Mouse (Mus musculus) adrenal gland, adult 2 months (tissue): ENCODE measurements around the gene Zfp335. TPM values are rescaled to one million over a fixed set of nuclear protein-coding genes. Genes with fewer than 3 reads are reported as not detected.

Source experiments
- polyA plus RNA-seq: library from polyadenylated mRNA; depleted of rRNA; stranded (reverse); fragments of >200 nt; gene quantifications from 2 replicates; pipeline ENCODE4 v1.2.3, GENCODE M21; 2012; rRNA removed
- total RNA-seq, 2 experiments: library from RNA; stranded (reverse); gene quantifications; 2 replicates each; pipeline ENCODE4 v1.2.3; 2021

The Zfp335 gene
- total and polyA plus RNA-seq, 3 experiments = 16.7 to 37.4 (median 21.9) TPM

Other genes with a start within 250 kb of the Zfp335 start
- not detected for gene Wfdc11, start 237.7 kb downstream of the Zfp335 start, total RNA-seq
- not detected in 2 replicates for gene Wfdc11, start 237.7 kb downstream of the Zfp335 start, polyA plus RNA-seq
- gene Wfdc13, start 226.7 kb downstream of the Zfp335 start, total RNA-seq = not detected
- 0.13 TPM in 1 of 2 replicates, not detected in the other for gene Wfdc13, start 226.7 kb downstream of the Zfp335 start, polyA plus RNA-seq
- not detected for gene Spint4, start 213.3 kb downstream of the Zfp335 start, total RNA-seq
- gene Spint4, start 213.3 kb downstream of the Zfp335 start, polyA plus RNA-seq = not detected in 2 replicates
- not detected for gene Spint5, start 196.5 kb downstream of the Zfp335 start, total RNA-seq
- gene Spint5, start 196.5 kb downstream of the Zfp335 start, polyA plus RNA-seq = not detected in 2 replicates
- under 1 TPM; 0.24 to 0.32 TPM for gene Wfdc3, start 165.8 kb downstream of the Zfp335 start, total RNA-seq
- 0.17 and 0.27 TPM in 2 replicates for gene Wfdc3, start 165.8 kb downstream of the Zfp335 start, polyA plus RNA-seq
- 10 to 100 TPM; 34.9 to 41.8 TPM for gene Dnttip1, start 165.8 kb downstream of the Zfp335 start, total RNA-seq
- gene Dnttip1, start 165.8 kb downstream of the Zfp335 start, polyA plus RNA-seq = 29.7 and 44.4 TPM in 2 replicates
- 1 to 10 TPM; 2.5 to 5.2 TPM for gene Ube2c, start 141.9 kb downstream of the Zfp335 start, total RNA-seq
- gene Ube2c, start 141.9 kb downstream of the Zfp335 start, polyA plus RNA-seq = 7.1 and 9.1 TPM in 2 replicates
- not detected for gene Tnnc2, start 131.8 kb downstream of the Zfp335 start, total RNA-seq
- gene Tnnc2, start 131.8 kb downstream of the Zfp335 start, polyA plus RNA-seq = not detected in 2 replicates
- 10 to 100 TPM; 26.5 to 43.1 TPM for gene Snx21, start 125.9 kb downstream of the Zfp335 start, total RNA-seq
- 109 and 111 TPM in 2 replicates for gene Snx21, start 125.9 kb downstream of the Zfp335 start, polyA plus RNA-seq
- gene Acot8, start 106.9 kb downstream of the Zfp335 start, total RNA-seq = 10 to 100 TPM; 28.3 to 30.4 TPM
- gene Acot8, start 106.9 kb downstream of the Zfp335 start, polyA plus RNA-seq = 59.2 and 64.4 TPM in 2 replicates
- 1 to 10 TPM; 3.5 to 5.7 TPM for gene Zswim3, start 106.7 kb downstream of the Zfp335 start, total RNA-seq
- gene Zswim3, start 106.7 kb downstream of the Zfp335 start, polyA plus RNA-seq = 2.3 and 2.5 TPM in 2 replicates
- 10 to 100 TPM; 11.0 to 11.7 TPM for gene Zswim1, start 89.1 kb downstream of the Zfp335 start, total RNA-seq
- gene Zswim1, start 89.1 kb downstream of the Zfp335 start, polyA plus RNA-seq = 19.7 and 21.8 TPM in 2 replicates
- not detected for gene Spata25, start 83.2 kb downstream of the Zfp335 start, total RNA-seq
- gene Spata25, start 83.2 kb downstream of the Zfp335 start, polyA plus RNA-seq = not detected in 2 replicates
- 100 to 1,000 TPM; 114 to 124 TPM for gene Ctsa, start 78.9 kb downstream of the Zfp335 start, total RNA-seq
- gene Ctsa, start 78.9 kb downstream of the Zfp335 start, polyA plus RNA-seq = 304 and 353 TPM in 2 replicates
- 1 to 10 TPM; 1.4 to 2.7 TPM for gene Neurl2, start 78.3 kb downstream of the Zfp335 start, total RNA-seq
- 5.6 and 6.7 TPM in 2 replicates for gene Neurl2, start 78.3 kb downstream of the Zfp335 start, polyA plus RNA-seq
- gene Pltp, start 54.0 kb downstream of the Zfp335 start, total RNA-seq = 10 to 100 TPM; 21.1 to 36.6 TPM
- 63.9 and 72.0 TPM in 2 replicates for gene Pltp, start 54.0 kb downstream of the Zfp335 start, polyA plus RNA-seq
- 10 to 100 TPM; 45.1 to 51.6 TPM for gene Pcif1, start 32.5 kb downstream of the Zfp335 start, total RNA-seq
- 66.3 and 67.2 TPM in 2 replicates for gene Pcif1, start 32.5 kb downstream of the Zfp335 start, polyA plus RNA-seq
- gene Mmp9, start 29.0 kb upstream of the Zfp335 start, total RNA-seq = 1 to 10 TPM; 1.4 to 2.1 TPM
- 1.6 and 3.4 TPM in 2 replicates for gene Mmp9, start 29.0 kb upstream of the Zfp335 start, polyA plus RNA-seq
- gene Slc12a5, start 49.0 kb upstream of the Zfp335 start, total RNA-seq = 1 to 10 TPM; 3.5 to 5.4 TPM
- 21.4 and 27.6 TPM in 2 replicates for gene Slc12a5, start 49.0 kb upstream of the Zfp335 start, polyA plus RNA-seq
- 10 to 100 TPM; 21.0 to 37.6 TPM for gene Ncoa5, start 123.1 kb upstream of the Zfp335 start, total RNA-seq
- 22.3 and 22.6 TPM in 2 replicates for gene Ncoa5, start 123.1 kb upstream of the Zfp335 start, polyA plus RNA-seq
- 1 to 10 TPM; 2.4 to 2.9 TPM for gene Cd40, start 143.9 kb upstream of the Zfp335 start, total RNA-seq
- 3.2 and 5.3 TPM in 2 replicates for gene Cd40, start 143.9 kb upstream of the Zfp335 start, polyA plus RNA-seq
- gene 1700025C18Rik, start 179.0 kb upstream of the Zfp335 start, total RNA-seq = not detected
- gene 1700025C18Rik, start 179.0 kb upstream of the Zfp335 start, polyA plus RNA-seq = not detected in 2 replicates